Mouse (Mus musculus) fat pad, adult 2 months (tissue): Measurements from ENCODE around the gene Smgc.
"Not testable (repeated sequence)": the region's sequence is repeated elsewhere in the genome, so short reads cannot be mapped to it uniquely, and the experiment has no call there.

Experiments
- DNase-seq: peaks from one replicate; pipeline ENCODE4 v3.0.0-alpha.2; 2011; ENCODE audit warnings: low read depth, low spot score; ENCODE audit errors: extremely low read depth

Gene Smgc

GRCm38 (mm10) chr15:91837965-91838364 is at the start of gene Smgc:
Smgc (plus strand) TSS chr15:91838265.
- no peak for DNase-seq

GRCm38 (mm10) chr15:91788338-91788737 is 49.7 kb upstream of the Smgc start:
- no peak for DNase-seq

- DNase-seq = no peak
Observed at GRCm38 (mm10) chr15:91806463-91806862, 31.6 kb upstream of the Smgc start.

DNA sequence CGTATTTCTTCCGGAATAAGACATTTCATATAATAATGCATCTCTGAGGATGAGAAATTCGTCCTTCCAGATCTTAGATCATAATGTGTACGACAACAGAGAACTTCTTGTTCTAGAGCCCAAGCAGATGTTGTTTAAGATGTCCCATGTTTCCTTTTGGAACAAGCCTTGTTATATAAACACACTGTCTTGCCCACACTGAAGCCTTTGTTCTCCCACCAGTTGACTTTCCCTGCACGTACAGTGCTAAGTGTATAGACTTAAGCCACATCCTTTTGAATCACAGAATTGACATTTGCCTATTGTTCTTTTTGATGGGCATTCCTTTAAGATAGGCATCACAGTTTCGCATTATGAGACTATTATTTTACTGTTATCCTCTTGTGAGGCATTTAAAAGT is 2.7 kb upstream of the Smgc start:
- no peak for DNase-seq

- DNase-seq = not testable (repeated sequence)
Observed at GRCm38 (mm10) chr15:91864130-91864529, 26.1 kb downstream of the Smgc start.

DNA sequence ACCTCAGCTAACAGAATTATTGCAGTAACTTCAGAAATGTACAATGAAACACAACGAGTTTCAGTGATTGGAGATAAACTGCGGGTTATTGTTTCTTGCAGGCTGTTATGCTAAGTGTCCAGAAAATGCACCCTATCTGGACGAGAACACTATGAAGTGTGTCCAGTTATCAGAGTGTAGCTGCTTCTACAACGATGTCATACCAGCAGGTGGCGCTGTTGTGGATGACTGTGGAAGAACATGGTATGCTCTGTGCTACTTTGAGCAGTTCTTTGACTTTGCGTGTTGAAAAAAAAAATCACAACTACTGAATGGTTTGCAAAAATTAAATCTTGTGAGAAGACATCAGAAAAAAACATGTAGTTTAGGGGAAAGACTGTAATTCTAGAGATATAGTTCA is 62.2 kb downstream of the Smgc start:
- no peak for DNase-seq

GRCm38 (mm10) chr15:91907046-91907445 is 69.0 kb downstream of the Smgc start:
- not testable (repeated sequence) for DNase-seq
